Mouse (Mus musculus): ENCODE results near the gene Suclg1. TPM values are rescaled to one million over a fixed set of nuclear protein-coding genes. Genes with fewer than 3 reads are reported as not detected.
A peak's percentile ranks its signal among the peaks of the same experiment; 100 is the strongest.

Suclg1 gene
- total RNA-seq, 2 experiments from 2014 or later = 113 to 133 TPM

GRCm38 (mm10) chr6:73252396-73252795 is 4.2 kb downstream of the Suclg1 start:
- no peak overlapping the region for H3K27ac ChIP-seq
- intact Hi-C loops (cut with DNase I) = no loop called here
- no peak for DNase-seq (ENCODE audit: extremely low spot score in 1 of 2, low spot score in 2 of 2)
- H3K4me3 ChIP-seq = no peak overlapping the region
- no peak for TF ChIP-seq CTCF (IDR thresholded peaks at IDR 0.05)

GRCm38 (mm10) chr6:73253006-73253405 is 4.8 kb downstream of the Suclg1 start:
- TF ChIP-seq CTCF (IDR thresholded peaks at IDR 0.05) = no peak
- no peak for DNase-seq (ENCODE audit: extremely low spot score in 1 of 2, low spot score in 2 of 2)
- Histone ChIP-seq H3K27ac (no peak overlapping the region), H3K4me3 (no peak overlapping the region)
- intact Hi-C loops (cut with DNase I) = no loop called here

- no peak overlapping the region for H3K4me3 ChIP-seq
- intact Hi-C loops (cut with DNase I) = no loop called here
- DNase-seq (ENCODE audit: extremely low spot score in 1 of 2, low spot score in 2 of 2) = no peak
- TF ChIP-seq CTCF (IDR thresholded peaks at IDR 0.05) = no peak
- H3K27ac ChIP-seq = no peak overlapping the region
These were observed 5.4 kb downstream of the Suclg1 start for GRCm38 (mm10) chr6:73253584-73253983.

GRCm38 (mm10) chr6:73254307-73255228 is 6.4 kb downstream of the Suclg1 start:
- DNase-seq (ENCODE audit: extremely low spot score in 1 of 2, low spot score in 2 of 2) = no peak
- no peak for TF ChIP-seq CTCF (IDR thresholded peaks at IDR 0.05)
- intact Hi-C loops (cut with DNase I) = no loop called here
- Histone ChIP-seq H3K4me3 (no peak overlapping the region), H3K27ac (peak overlapping the region; percentile 3; the same call in 1 of the 2 replicates)

GRCm38 (mm10) chr6:73257068-73257467 is 8.9 kb downstream of the Suclg1 start:
- H3K4me3 ChIP-seq = no peak overlapping the region
- no peak overlapping the region for H3K27ac ChIP-seq
- no peak for TF ChIP-seq CTCF (IDR thresholded peaks at IDR 0.05)
- DNase-seq (ENCODE audit: extremely low spot score in 1 of 2, low spot score in 2 of 2) = no peak
- intact Hi-C loops (cut with DNase I) = no loop called here

GRCm38 (mm10) chr6:73260110-73260509 is 11.9 kb downstream of the Suclg1 start:
- H3K27ac ChIP-seq = 0 out of 2 replicates have a peak overlapping the region, but pooled peaks have one; percentile 30
- DNase-seq (ENCODE audit: extremely low spot score in 1 of 2, low spot score in 2 of 2) = no peak
- no peak overlapping the region for H3K4me3 ChIP-seq
- TF ChIP-seq CTCF (IDR thresholded peaks at IDR 0.05) = no peak
- intact Hi-C loops (cut with DNase I) = no loop called here

GRCm38 (mm10) chr6:73264801-73265200 is 16.6 kb downstream of the Suclg1 start:
- H3K27ac ChIP-seq = no peak overlapping the region
- DNase-seq (ENCODE audit: extremely low spot score in 1 of 2, low spot score in 2 of 2) = no peak

GRCm38 (mm10) chr6:73267738-73268311 is 19.6 kb downstream of the Suclg1 start:
- Histone ChIP-seq H3K27ac (no peak overlapping the region), H3K4me3 (no peak overlapping the region)
- intact Hi-C loops (cut with DNase I) = no loop called here
- no peak for TF ChIP-seq CTCF (IDR thresholded peaks at IDR 0.05)
- DNase-seq (ENCODE audit: extremely low spot score in 1 of 2, low spot score in 2 of 2) = no peak

More at GRCm38 (mm10) chr6:73264801-73265200, 16.6 kb downstream of the Suclg1 start:
- intact Hi-C loops (cut with DNase I) = no loop called here
- no peak overlapping the region for H3K4me3 ChIP-seq
- no peak for TF ChIP-seq CTCF (IDR thresholded peaks at IDR 0.05)

GRCm38 (mm10) chr6:73269374-73269773 is 21.2 kb downstream of the Suclg1 start:
- Histone ChIP-seq H3K4me3 (no peak overlapping the region), H3K27ac (no peak overlapping the region)
- intact Hi-C loops (cut with DNase I) = no loop called here
- no peak for TF ChIP-seq CTCF (IDR thresholded peaks at IDR 0.05)
- no peak for DNase-seq (ENCODE audit: extremely low spot score in 1 of 2, low spot score in 2 of 2)

GRCm38 (mm10) chr6:73271546-73272091 is 23.4 kb downstream of the Suclg1 start:
- DNase-seq (ENCODE audit: extremely low spot score in 1 of 2, low spot score in 2 of 2) = no peak
- Histone ChIP-seq H3K27ac (no peak overlapping the region), H3K4me3 (no peak overlapping the region)
- intact Hi-C loops (cut with DNase I) = no loop called here
- no peak for TF ChIP-seq CTCF (IDR thresholded peaks at IDR 0.05)

GRCm38 (mm10) chr6:73275002-73275401 is 26.8 kb downstream of the Suclg1 start:
- no peak for DNase-seq (ENCODE audit: extremely low spot score in 1 of 2, low spot score in 2 of 2)
- intact Hi-C loops (cut with DNase I) = no loop called here

GRCm38 (mm10) chr6:73279681-73280080 is 31.5 kb downstream of the Suclg1 start:
- no peak for DNase-seq (ENCODE audit: extremely low spot score in 1 of 2, low spot score in 2 of 2)
- no peak for TF ChIP-seq CTCF (IDR thresholded peaks at IDR 0.05)
- Histone ChIP-seq H3K27ac (no peak overlapping the region), H3K4me3 (no peak overlapping the region)
- intact Hi-C loops (cut with DNase I) = no loop called here

More at GRCm38 (mm10) chr6:73275002-73275401, 26.8 kb downstream of the Suclg1 start:
- no peak overlapping the region for H3K4me3 ChIP-seq
- no peak overlapping the region for H3K27ac ChIP-seq
- no peak for TF ChIP-seq CTCF (IDR thresholded peaks at IDR 0.05)
